Mouse (Mus musculus): ENCODE data around the gene Gjc1. TPM values are rescaled to one million over a fixed set of nuclear protein-coding genes. Genes with fewer than 3 reads are reported as not detected.
A peak's percentile ranks its signal among the peaks of the same experiment; 100 is the strongest.

The Gjc1 gene
- total and polyA plus RNA-seq, 3 experiments: 12.9 to 23.4 (median 19.4) TPM

- intact Hi-C loops (cut with DNase I): no loop called here
- no peaks in the 10 kb centered on the region for H3K27me3 ChIP-seq (ENCODE audit: control insufficient read depth, insufficient read depth, low read length)
- H3K4me3 ChIP-seq: no peak overlapping the region
- peaks cover 16% of the 10 kb centered on the region for H3K4me1 ChIP-seq (ENCODE audit: control insufficient read depth, insufficient read depth, low read length)
- no peak overlapping the region for H3K9ac ChIP-seq (ENCODE audit: low read depth, low read length)
- no peaks in the 10 kb centered on the region for H3K79me2 ChIP-seq (replicated peaks; ENCODE audit: control insufficient read depth, insufficient read depth, low read length)
- DNase-seq: no peak
- WGBS: 61% methylated on average over 5 of the region's 5 CpGs
- no peak for TF ChIP-seq EP300 (IDR thresholded peaks at IDR 0.05; ENCODE audit: insufficient read depth, low read depth, low read length)
- no peak for TF ChIP-seq POLR2A (IDR thresholded peaks at IDR 0.05; ENCODE audit: insufficient read depth, low read depth, low read length)
- no peak for TF ChIP-seq CTCF (IDR thresholded peaks at IDR 0.05)
- H3K27ac ChIP-seq: no peak overlapping the region
- H3K36me3 ChIP-seq (ENCODE audit: control insufficient read depth, insufficient read depth, low read length): no peaks in the 10 kb centered on the region
Measured at GRCm38 (mm10) chr11:102787688-102788177, 31.8 kb downstream of the Gjc1 start.

DNA sequence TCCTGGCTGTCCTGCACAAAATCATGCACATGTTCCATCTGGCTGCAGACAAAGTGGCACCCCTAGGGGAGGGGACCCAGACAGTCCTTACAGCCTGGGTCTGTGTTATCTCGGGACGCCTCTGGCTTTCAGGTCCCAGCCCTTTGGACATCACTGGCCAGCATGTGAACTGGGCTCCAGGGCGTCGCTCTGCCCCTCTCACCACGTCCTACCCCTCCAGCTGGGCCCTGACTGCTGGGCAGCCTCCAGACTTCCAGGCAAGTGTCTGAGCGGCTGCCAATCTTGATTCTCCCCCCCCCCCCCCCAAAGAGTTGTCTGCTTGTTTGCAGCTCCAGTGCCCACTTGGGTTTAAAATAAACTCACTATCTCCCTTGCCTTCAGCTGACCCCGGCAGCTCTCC, 36.1 kb downstream of the Gjc1 start:
- no peak for DNase-seq
- Histone ChIP-seq H3K4me1 (ENCODE audit: control insufficient read depth, insufficient read depth, low read length) (peaks cover 12% of the 10 kb centered on the region), H3K27ac (peak overlapping the region; percentile 43; the same call in 1 of the 2 replicates), H3K27me3 (ENCODE audit: control insufficient read depth, insufficient read depth, low read length) (no peaks in the 10 kb centered on the region), H3K4me3 (no peak overlapping the region), H3K9ac (ENCODE audit: low read depth, low read length) (no peak overlapping the region), H3K79me2 (replicated peaks; ENCODE audit: control insufficient read depth, insufficient read depth, low read length) (no peaks in the 10 kb centered on the region), H3K36me3 (ENCODE audit: control insufficient read depth, insufficient read depth, low read length) (no peaks in the 10 kb centered on the region)
- TF ChIP-seq POLR2A (IDR thresholded peaks at IDR 0.05; ENCODE audit: insufficient read depth, low read depth, low read length): no peak
- no peak for TF ChIP-seq CTCF (IDR thresholded peaks at IDR 0.05)
- TF ChIP-seq EP300 (IDR thresholded peaks at IDR 0.05; ENCODE audit: insufficient read depth, low read depth, low read length): no peak
- intact Hi-C loops (cut with DNase I): no loop called here
- WGBS: 40% methylated on average over 7 of the region's 7 CpGs

- no peaks in the 10 kb centered on the region for H3K79me2 ChIP-seq (replicated peaks; ENCODE audit: control insufficient read depth, insufficient read depth, low read length)
- no peak overlapping the region; the same call in 1 of the 2 replicates for H3K27ac ChIP-seq
- intact Hi-C loops (cut with DNase I): no loop called here
- H3K27me3 ChIP-seq (ENCODE audit: control insufficient read depth, insufficient read depth, low read length): no peaks in the 10 kb centered on the region
- no peak overlapping the region for H3K4me3 ChIP-seq
- no peak for TF ChIP-seq CTCF (IDR thresholded peaks at IDR 0.05)
- no peak for TF ChIP-seq POLR2A (IDR thresholded peaks at IDR 0.05; ENCODE audit: insufficient read depth, low read depth, low read length)
- no peak for TF ChIP-seq EP300 (IDR thresholded peaks at IDR 0.05; ENCODE audit: insufficient read depth, low read depth, low read length)
- H3K4me1 ChIP-seq (ENCODE audit: control insufficient read depth, insufficient read depth, low read length): peaks cover 12% of the 10 kb centered on the region
- H3K9ac ChIP-seq (ENCODE audit: low read depth, low read length): no peak overlapping the region
- no peak for DNase-seq
- 88% methylated on average over 4 of the region's 4 CpGs for WGBS
- no peaks in the 10 kb centered on the region for H3K36me3 ChIP-seq (ENCODE audit: control insufficient read depth, insufficient read depth, low read length)
Measured at GRCm38 (mm10) chr11:102781523-102781922, 38.0 kb downstream of the Gjc1 start.

- intact Hi-C loops (cut with DNase I): loop anchor here (1.0 kb wide), 1 partner anchor 37 kb away; no protein-coding TSS in a partner anchor
- H3K27ac ChIP-seq: peak overlapping the region; percentile 91
- WGBS: 26% methylated on average over 10 of the region's 10 CpGs
- H3K79me2 ChIP-seq (replicated peaks; ENCODE audit: control insufficient read depth, insufficient read depth, low read length): no peaks in the 10 kb centered on the region
- peaks cover 12% of the 10 kb centered on the region for H3K4me1 ChIP-seq (ENCODE audit: control insufficient read depth, insufficient read depth, low read length)
- no peaks in the 10 kb centered on the region for H3K27me3 ChIP-seq (ENCODE audit: control insufficient read depth, insufficient read depth, low read length)
- no peak for DNase-seq
- TF ChIP-seq EP300 (IDR thresholded peaks at IDR 0.05; ENCODE audit: insufficient read depth, low read depth, low read length) (no peak), CTCF (IDR thresholded peaks at IDR 0.05) (no peak), POLR2A (IDR thresholded peaks at IDR 0.05; ENCODE audit: insufficient read depth, low read depth, low read length) (no peak)
- H3K9ac ChIP-seq (ENCODE audit: low read depth, low read length): no peak overlapping the region
- no peaks in the 10 kb centered on the region for H3K36me3 ChIP-seq (ENCODE audit: control insufficient read depth, insufficient read depth, low read length)
- H3K4me3 ChIP-seq: no peak overlapping the region
Measured at GRCm38 (mm10) chr11:102780986-102781351, 38.5 kb downstream of the Gjc1 start.

DNA sequence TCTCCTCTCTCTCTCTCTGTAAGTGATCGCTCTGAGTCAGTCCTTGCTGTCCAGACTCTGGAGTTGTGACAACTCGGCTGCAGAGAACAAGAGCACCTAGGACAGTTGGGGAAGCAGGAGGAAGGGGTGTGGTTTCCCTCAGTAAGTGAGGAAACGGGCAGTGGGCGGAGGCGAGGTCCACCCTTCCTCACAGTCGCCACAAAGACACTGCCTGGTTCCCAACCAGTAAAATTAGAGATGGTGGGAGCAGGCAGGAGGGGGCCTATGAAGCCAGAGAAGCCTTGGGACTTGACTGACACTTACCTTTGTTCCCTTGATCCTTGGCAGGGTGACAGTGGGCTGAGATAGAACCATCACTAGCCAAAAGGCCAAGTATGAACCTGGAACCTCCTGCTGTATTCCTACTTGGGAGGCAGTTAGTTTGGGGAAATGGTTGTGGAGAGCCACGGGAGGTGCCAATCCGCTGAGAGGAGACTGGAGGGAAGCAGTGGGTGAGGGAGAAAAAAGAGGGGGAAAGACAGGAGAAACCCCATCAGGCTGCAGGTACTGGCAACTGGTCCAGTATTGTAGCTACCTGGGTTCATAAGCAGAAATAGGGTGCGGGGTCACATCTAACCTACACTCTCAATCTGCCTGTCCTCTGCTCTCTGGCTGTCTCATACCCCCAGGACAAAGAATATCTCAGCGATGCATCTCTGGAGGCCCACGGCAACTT, 39.1 kb downstream of the Gjc1 start:
- Histone ChIP-seq H3K4me3 (no peak overlapping the region), H3K36me3 (ENCODE audit: control insufficient read depth, insufficient read depth, low read length) (no peaks in the 10 kb centered on the region), H3K79me2 (replicated peaks; ENCODE audit: control insufficient read depth, insufficient read depth, low read length) (no peaks in the 10 kb centered on the region), H3K9ac (ENCODE audit: low read depth, low read length) (0 out of 2 replicates have a peak overlapping the region, but pooled peaks have one; percentile 14), H3K27ac (peak overlapping the region; percentile 91), H3K4me1 (ENCODE audit: control insufficient read depth, insufficient read depth, low read length) (peaks cover 12% of the 10 kb centered on the region), H3K27me3 (ENCODE audit: control insufficient read depth, insufficient read depth, low read length) (no peaks in the 10 kb centered on the region)
- DNase-seq: peak; percentile 63 to 79
- intact Hi-C loops (cut with DNase I): loop anchor here (1.0 kb wide), 1 partner anchor 38 kb away; no protein-coding TSS in a partner anchor
- TF ChIP-seq CTCF (IDR thresholded peaks at IDR 0.05) (no peak), POLR2A (IDR thresholded peaks at IDR 0.05; ENCODE audit: insufficient read depth, low read depth, low read length) (peak; percentile 90), EP300 (IDR thresholded peaks at IDR 0.05; ENCODE audit: insufficient read depth, low read depth, low read length) (peak; percentile 92)
- WGBS: 28% methylated on average over 11 of the region's 11 CpGs

- WGBS: 50% methylated on average over 7 of the region's 7 CpGs
- no peak for TF ChIP-seq POLR2A (IDR thresholded peaks at IDR 0.05; ENCODE audit: insufficient read depth, low read depth, low read length)
- no peak for TF ChIP-seq CTCF (IDR thresholded peaks at IDR 0.05)
- no peak overlapping the region for H3K4me3 ChIP-seq
- H3K27ac ChIP-seq: peak overlapping the region; percentile 91
- peak in 1 of 2 experiments; percentile 51 for DNase-seq
- intact Hi-C loops (cut with DNase I): loop anchor here (1.0 kb wide), 1 partner anchor 38 kb away; no protein-coding TSS in a partner anchor
- H3K79me2 ChIP-seq (replicated peaks; ENCODE audit: control insufficient read depth, insufficient read depth, low read length): no peaks in the 10 kb centered on the region
- H3K27me3 ChIP-seq (ENCODE audit: control insufficient read depth, insufficient read depth, low read length): no peaks in the 10 kb centered on the region
- peaks cover 12% of the 10 kb centered on the region for H3K4me1 ChIP-seq (ENCODE audit: control insufficient read depth, insufficient read depth, low read length)
- H3K9ac ChIP-seq (ENCODE audit: low read depth, low read length): 0 out of 2 replicates have a peak overlapping the region, but pooled peaks have one; percentile 1
- H3K36me3 ChIP-seq (ENCODE audit: control insufficient read depth, insufficient read depth, low read length): no peaks in the 10 kb centered on the region
Measured at GRCm38 (mm10) chr11:102779824-102780223, 39.7 kb downstream of the Gjc1 start.
